Mouse (Mus musculus): Measurements from ENCODE around the gene Fkbp8.

Fkbp8 gene

GRCm38 (mm10) chr8:70528182-70528797, 766 bp downstream of the Fkbp8 start:
- DNase-seq (ENCODE audit: extremely low spot score): no peak

GRCm38 (mm10) chr8:70529299-70529698, 1.8 kb downstream of the Fkbp8 start:
- DNase-seq (ENCODE audit: extremely low spot score): no peak

- DNase-seq (ENCODE audit: extremely low spot score): no peak
Observed at GRCm38 (mm10) chr8:70529741-70530161, 2.2 kb downstream of the Fkbp8 start.

- no peak for DNase-seq (ENCODE audit: extremely low spot score)
Observed at GRCm38 (mm10) chr8:70530314-70530713, 2.8 kb downstream of the Fkbp8 start.

GRCm38 (mm10) chr8:70534281-70534680, 6.8 kb downstream of the Fkbp8 start:
- DNase-seq (ENCODE audit: extremely low spot score): no peak

- DNase-seq (ENCODE audit: extremely low spot score): no peak
Observed at GRCm38 (mm10) chr8:70535221-70535620, 7.7 kb downstream of the Fkbp8 start.

GRCm38 (mm10) chr8:70535701-70536100, 8.2 kb downstream of the Fkbp8 start:
- DNase-seq (ENCODE audit: extremely low spot score): no peak

- DNase-seq (ENCODE audit: extremely low spot score): peak; percentile 62
Observed at GRCm38 (mm10) chr8:70538024-70538579, 10.6 kb downstream of the Fkbp8 start.

GRCm38 (mm10) chr8:70538633-70539076, 11.1 kb downstream of the Fkbp8 start:
- peak; percentile 100 for DNase-seq (ENCODE audit: extremely low spot score)

GRCm38 (mm10) chr8:70539077-70539813, 11.7 kb downstream of the Fkbp8 start, which contains the start of gene Ell:
Ell (plus strand) TSS chr8:70539457.
- DNase-seq (ENCODE audit: extremely low spot score): peak; percentile 99

- no peak for DNase-seq (ENCODE audit: extremely low spot score)
Observed at GRCm38 (mm10) chr8:70540013-70540506, 12.5 kb downstream of the Fkbp8 start.

GRCm38 (mm10) chr8:70540507-70541071, 13.1 kb downstream of the Fkbp8 start:
- no peak for DNase-seq (ENCODE audit: extremely low spot score)

GRCm38 (mm10) chr8:70541081-70541480, 13.6 kb downstream of the Fkbp8 start:
- DNase-seq (ENCODE audit: extremely low spot score): no peak

GRCm38 (mm10) chr8:70544200-70544687, 16.7 kb downstream of the Fkbp8 start:
- DNase-seq (ENCODE audit: extremely low spot score): no peak

GRCm38 (mm10) chr8:70546412-70546811, 18.9 kb downstream of the Fkbp8 start:
- DNase-seq (ENCODE audit: extremely low spot score): no peak

GRCm38 (mm10) chr8:70547762-70548161, 20.2 kb downstream of the Fkbp8 start:
- no peak for DNase-seq (ENCODE audit: extremely low spot score)

GRCm38 (mm10) chr8:70549412-70550184, 22.1 kb downstream of the Fkbp8 start:
- DNase-seq (ENCODE audit: extremely low spot score): no peak

- no peak for DNase-seq (ENCODE audit: extremely low spot score)
Observed at GRCm38 (mm10) chr8:70551558-70552161, 24.1 kb downstream of the Fkbp8 start.

- no peak for DNase-seq (ENCODE audit: extremely low spot score)
Observed at GRCm38 (mm10) chr8:70552836-70553235, 25.3 kb downstream of the Fkbp8 start.

- DNase-seq (ENCODE audit: extremely low spot score): no peak
Observed at GRCm38 (mm10) chr8:70553740-70554139, 26.2 kb downstream of the Fkbp8 start.
